Mouse (Mus musculus) heart, embryonic 13.5 days (tissue): Measurements from ENCODE around the gene Atp4a. TPM values are rescaled to one million over a fixed set of nuclear protein-coding genes. Genes with fewer than 3 reads are reported as not detected.

Experiments used
- ATAC-seq: fragments of 200-750 bp; cut with Nextera tagmentation; 2 replicates; pipeline ENCODE4 v1.8.0; 2017; ENCODE audit warnings: moderate TSS enrichment; ENCODE audit not compliant: insufficient number of reproducible peaks, low FRiP score, low TSS enrichment; ENCODE audit errors: extremely low read depth
- H3K27ac ChIP-seq: fragments of 300-500 bp; sonication (generic); replicated peaks from 2 replicates; pipeline ENCODE4 v1.5.1; 2015; ENCODE audit warnings: moderate library complexity, mild to moderate bottlenecking, inconsistent platforms
- H3K27me3 ChIP-seq: fragments of 300-500 bp; sonication (generic); replicated peaks from 2 replicates; pipeline ENCODE4 v1.6.1; 2015; ENCODE audit warnings: mild to moderate bottlenecking, inconsistent platforms
- H3K36me3 ChIP-seq: fragments of 300-500 bp; sonication (generic); 2 replicates; pipeline ENCODE4 v1.6.1; 2015; ENCODE audit warnings: mild to moderate bottlenecking, inconsistent platforms
- H3K4me1 ChIP-seq: fragments of 300-500 bp; sonication (generic); 2 replicates; pipeline ENCODE4 v1.6.1; 2015; ENCODE audit warnings: inconsistent platforms
- H3K4me2 ChIP-seq: fragments of 300-500 bp; sonication (generic); 2 replicates; pipeline ENCODE4 v1.6.1; 2015; ENCODE audit warnings: inconsistent platforms, mild to moderate bottlenecking, moderate library complexity
- H3K4me3 ChIP-seq: fragments of 300-500 bp; sonication (generic); 2 replicates; pipeline ENCODE4 v1.5.1; 2015; ENCODE audit warnings: moderate library complexity, mild to moderate bottlenecking, inconsistent platforms
- H3K9ac ChIP-seq: fragments of 300-500 bp; sonication (generic); 2 replicates; pipeline ENCODE4 v1.6.1; 2015; ENCODE audit warnings: inconsistent platforms, mild to moderate bottlenecking, moderate library complexity
- H3K9me3 ChIP-seq: fragments of 300-500 bp; sonication (generic); 2 replicates; pipeline ENCODE4 v1.6.1; 2016; ENCODE audit warnings: inconsistent platforms
- WGBS: fragments of 180-500 bp; shearing (Covaris S2); methylation state at CpG from one replicate; pipeline ENCODE4 v1.1.7; 2015; ENCODE audit warnings: mixed read lengths; 5-methylcytosine and 5-hydroxymethylcytosine counted together
- polyA plus RNA-seq: library from polyadenylated mRNA; unstranded; fragments of >200 nt; fragmentation: Nextera tagmentation; extraction: Ambion mirVana; gene quantifications from 2 replicates; pipeline ENCODE4 v1.2.1, GENCODE M21; 2015

The Atp4a gene
- polyA plus RNA-seq, 1 experiment from 2014 or later, result 1.0 TPM

DNA sequence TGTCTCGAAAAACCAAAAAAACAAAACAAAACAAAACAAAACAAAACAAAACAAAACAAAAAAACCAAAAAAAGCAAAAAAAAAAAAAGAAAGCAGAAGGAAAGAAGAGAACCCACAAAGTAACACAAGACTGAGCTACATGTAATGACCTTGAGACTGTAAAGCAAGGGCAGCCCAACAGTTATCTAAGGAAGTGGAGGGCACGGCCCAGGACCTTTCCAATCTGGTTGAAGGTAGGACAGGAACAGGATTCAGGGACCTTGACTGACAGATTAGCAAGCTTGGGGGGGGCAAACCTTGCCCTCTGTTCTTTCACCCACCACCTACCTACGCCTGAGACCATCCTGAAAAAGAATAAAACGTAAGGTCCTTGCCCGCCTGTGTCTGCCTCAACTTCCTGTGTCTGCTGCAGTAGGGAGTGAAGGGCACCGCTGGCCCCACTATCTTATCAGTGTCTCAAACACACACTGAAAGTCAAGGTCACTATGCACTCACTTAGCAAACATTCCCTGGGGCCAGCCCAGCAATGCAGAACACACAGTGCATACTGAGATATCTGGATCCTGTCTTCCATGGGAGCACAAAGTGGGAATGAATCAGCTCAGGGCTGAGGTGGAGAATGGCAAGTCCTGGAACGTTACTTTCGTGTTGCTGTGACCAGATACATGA is 5.7 kb upstream of the Atp4a start:
- 0 out of 2 replicates have a peak overlapping the region, but pooled peaks have one; percentile 52 for H3K9ac ChIP-seq
- peak overlapping the region; percentile 92 for H3K27ac ChIP-seq
- H3K4me2 ChIP-seq, result peak overlapping the region; percentile 42
- H3K27me3 ChIP-seq, result peaks cover 11% of the 10 kb centered on the region; the same call in 1 of the 2 replicates
- H3K4me1 ChIP-seq, result peaks cover 17% of the 10 kb centered on the region
- H3K9me3 ChIP-seq, result no peaks in the 10 kb centered on the region
- no peak overlapping the region for H3K4me3 ChIP-seq
- no peaks in the 10 kb centered on the region for H3K36me3 ChIP-seq
- WGBS, result 22% methylated on average over 8 of the region's 8 CpGs
- ATAC-seq, result peak; percentile 70; the same call in 1 of the 2 replicates

DNA sequence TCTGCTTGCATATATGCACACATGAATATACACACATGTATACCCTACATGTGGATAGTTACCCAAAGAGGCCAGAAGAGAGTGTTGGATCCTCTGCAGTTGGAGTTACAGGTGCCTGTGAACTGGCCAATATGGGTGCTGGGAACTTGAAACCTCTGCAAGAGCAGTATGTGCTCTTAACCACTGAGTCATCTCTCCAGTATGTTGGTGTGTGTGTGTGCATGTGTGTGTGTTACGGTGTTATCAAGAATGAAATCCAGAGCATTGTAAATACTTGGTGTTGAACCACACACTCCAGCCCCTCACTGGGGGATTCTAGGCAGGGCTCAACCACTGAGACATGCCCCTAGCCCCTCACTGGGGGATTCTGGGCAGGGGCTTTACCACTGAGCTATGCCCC is 4.6 kb upstream of the Atp4a start:
- peak overlapping the region; percentile 92 for H3K27ac ChIP-seq
- no peak overlapping the region for H3K4me3 ChIP-seq
- H3K36me3 ChIP-seq, result no peaks in the 10 kb centered on the region
- peaks cover 14% of the 10 kb centered on the region; the same call in 1 of the 2 replicates for H3K27me3 ChIP-seq
- H3K9ac ChIP-seq, result no peak overlapping the region
- H3K4me1 ChIP-seq, result peaks cover 17% of the 10 kb centered on the region
- no peak for ATAC-seq
- H3K9me3 ChIP-seq, result no peaks in the 10 kb centered on the region
- 75% methylated on average over 1 of the region's 1 CpGs for WGBS
- H3K4me2 ChIP-seq, result no peak overlapping the region

DNA sequence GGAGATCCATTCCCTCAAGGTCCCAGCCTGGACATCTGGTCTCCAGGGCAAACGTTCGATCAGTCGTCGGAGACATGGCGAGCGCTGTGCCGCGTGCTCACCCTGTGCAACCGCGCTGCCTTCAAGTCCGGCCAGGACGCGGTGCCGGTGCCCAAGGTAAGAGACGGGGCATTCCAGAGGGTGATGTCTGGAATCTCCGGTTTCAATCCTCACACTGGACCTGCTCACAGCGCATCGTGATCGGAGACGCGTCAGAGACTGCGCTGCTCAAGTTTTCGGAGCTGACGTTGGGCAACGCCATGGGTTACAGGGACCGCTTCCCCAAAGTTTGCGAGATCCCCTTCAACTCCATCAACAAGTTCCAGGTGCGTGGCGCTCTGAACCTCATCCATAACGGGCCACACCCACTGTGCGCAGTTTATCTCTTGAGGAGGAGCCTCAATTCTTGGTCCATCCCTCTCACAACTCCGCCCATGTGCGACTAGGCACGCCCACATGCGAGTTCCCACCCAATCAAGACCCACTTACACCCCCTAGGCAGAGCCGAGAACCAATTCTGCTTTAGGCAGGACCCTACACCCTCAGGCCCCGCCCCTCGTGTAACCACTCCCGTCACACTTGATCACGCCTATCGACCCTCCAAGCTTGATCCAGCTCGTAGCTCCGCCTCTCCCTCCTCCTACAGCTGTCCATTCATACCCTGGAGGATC is 5.2 kb downstream of the Atp4a start:
- H3K36me3 ChIP-seq, result no peaks in the 10 kb centered on the region
- peak overlapping the region; percentile 69 for H3K4me2 ChIP-seq
- no peak overlapping the region for H3K27ac ChIP-seq
- peaks cover 71% of the 10 kb centered on the region for H3K27me3 ChIP-seq
- peaks cover 12% of the 10 kb centered on the region for H3K4me1 ChIP-seq
- 4% methylated on average over 43 of the region's 43 CpGs for WGBS
- no peaks in the 10 kb centered on the region for H3K9me3 ChIP-seq
- ATAC-seq, result peak; percentile 65
- peak overlapping the region; percentile 41 for H3K4me3 ChIP-seq
- H3K9ac ChIP-seq, result 0 out of 2 replicates have a peak overlapping the region, but pooled peaks have one; percentile 42

DNA sequence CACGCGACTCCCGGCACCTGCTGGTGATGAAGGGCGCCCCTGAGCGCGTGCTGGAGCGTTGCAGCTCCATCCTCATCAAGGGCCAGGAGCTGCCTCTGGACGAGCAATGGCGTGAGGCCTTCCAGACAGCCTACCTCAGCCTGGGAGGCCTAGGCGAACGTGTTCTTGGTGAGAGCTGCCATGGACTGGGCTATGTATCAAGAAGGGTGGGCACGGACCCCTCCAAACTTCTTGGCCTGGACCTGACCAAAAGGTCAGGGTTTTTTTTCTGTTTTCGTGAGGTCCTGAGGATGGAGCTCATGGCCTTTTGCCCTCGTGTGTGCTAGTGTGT is 5.7 kb downstream of the Atp4a start:
- ATAC-seq, result no peak

DNA sequence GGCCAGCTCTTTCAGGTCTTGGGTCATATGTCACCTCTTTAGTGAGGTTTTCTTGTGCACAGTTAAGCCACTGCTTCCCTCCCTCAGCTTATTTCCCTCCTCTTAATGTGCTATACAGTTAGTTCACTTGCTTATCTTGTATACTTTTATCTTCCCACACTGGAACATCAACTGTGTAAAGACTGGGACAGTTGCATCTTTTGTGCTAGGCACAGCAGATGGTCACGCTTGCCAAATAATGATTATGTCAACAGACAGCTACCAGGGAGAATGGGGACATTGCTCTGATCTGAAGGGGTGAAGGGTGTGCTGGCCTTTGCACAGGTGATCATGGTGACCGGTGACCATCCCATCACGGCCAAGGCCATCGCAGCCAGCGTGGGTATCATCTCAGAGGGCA is 7.7 kb downstream of the Atp4a start:
- WGBS, result 93% methylated on average over 5 of the region's 5 CpGs
- no peak overlapping the region for H3K9ac ChIP-seq

More for the DNA sequence above, 5.7 kb downstream of the Atp4a start:
- H3K9ac ChIP-seq, result no peak overlapping the region
- peaks cover 76% of the 10 kb centered on the region for H3K27me3 ChIP-seq
- H3K4me1 ChIP-seq, result peaks cover 12% of the 10 kb centered on the region
- peak overlapping the region; percentile 69 for H3K4me2 ChIP-seq
- no peaks in the 10 kb centered on the region for H3K36me3 ChIP-seq
- H3K9me3 ChIP-seq, result no peaks in the 10 kb centered on the region
- WGBS, result 10% methylated on average over 14 of the region's 14 CpGs
- H3K4me3 ChIP-seq, result peak overlapping the region; percentile 41
- no peak overlapping the region for H3K27ac ChIP-seq

DNA sequence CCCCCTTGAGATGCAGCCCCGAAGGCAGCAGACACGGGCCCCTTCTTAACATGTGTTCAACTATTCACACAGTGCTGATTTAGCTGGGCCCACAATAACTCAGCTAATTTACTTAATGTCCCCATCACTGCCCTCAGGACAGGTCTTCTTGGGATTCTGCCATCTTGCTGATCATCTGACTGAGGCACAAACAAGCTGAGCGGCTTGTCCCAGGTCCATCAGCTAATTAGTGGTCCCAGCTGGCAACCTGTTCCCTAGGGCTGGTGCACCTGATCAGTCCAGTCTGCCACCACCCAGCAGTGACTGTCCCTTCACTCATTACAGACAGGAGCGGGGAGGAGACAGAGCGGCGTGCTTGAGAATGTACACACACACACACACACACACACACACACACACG is 9.3 kb downstream of the Atp4a start:
- ATAC-seq, result no peak
- Histone ChIP-seq H3K9ac (no peak overlapping the region), H3K9me3 (no peaks in the 10 kb centered on the region), H3K4me3 (no peak overlapping the region), H3K27ac (no peak overlapping the region), H3K27me3 (peaks cover 53% of the 10 kb centered on the region), H3K4me2 (no peak overlapping the region), H3K4me1 (peaks cover 12% of the 10 kb centered on the region), H3K36me3 (peaks cover 6% of the 10 kb centered on the region; the same call in 1 of the 2 replicates)
- WGBS, result 85% methylated on average over 7 of the region's 7 CpGs

More for the DNA sequence above, 7.7 kb downstream of the Atp4a start:
- Histone ChIP-seq H3K36me3 (no peaks in the 10 kb centered on the region), H3K9me3 (no peaks in the 10 kb centered on the region), H3K4me1 (peaks cover 12% of the 10 kb centered on the region), H3K4me3 (no peak overlapping the region), H3K4me2 (no peak overlapping the region), H3K27me3 (peaks cover 69% of the 10 kb centered on the region), H3K27ac (no peak overlapping the region)
- no peak for ATAC-seq

DNA sequence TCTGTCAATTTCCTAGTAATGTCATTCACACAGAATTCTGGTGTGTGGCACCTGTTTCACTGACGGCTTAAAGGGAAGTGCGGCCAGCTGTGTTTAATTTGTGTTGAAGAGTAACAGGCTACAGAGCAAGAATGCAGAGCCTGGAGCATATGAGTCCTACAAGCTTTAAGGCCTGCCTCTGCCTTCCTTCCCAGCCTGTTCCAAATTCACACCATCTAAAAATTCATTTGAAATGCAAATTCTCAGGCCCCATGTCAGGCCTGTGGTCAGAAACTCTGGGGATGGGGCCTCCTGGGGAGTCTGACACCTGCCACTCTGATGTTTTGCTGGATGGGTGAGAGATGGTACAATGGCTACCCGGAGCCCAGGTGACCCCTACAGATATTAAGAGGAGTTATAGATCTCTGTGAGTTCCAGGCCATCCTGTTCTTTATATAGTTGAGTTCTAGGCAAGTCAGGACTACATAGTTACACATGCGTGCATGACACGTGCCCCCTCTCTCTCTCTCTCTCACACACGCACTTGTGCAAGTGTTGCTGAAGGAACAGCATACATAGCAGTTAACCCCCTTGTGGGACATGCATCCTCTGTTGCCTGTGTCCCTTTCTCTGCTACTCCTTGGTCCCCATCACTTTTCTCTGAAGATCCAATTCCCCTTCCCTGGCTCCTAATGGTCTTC is 11.4 kb downstream of the Atp4a start:
- Histone ChIP-seq H3K4me1 (peaks cover 6% of the 10 kb centered on the region), H3K27me3 (peaks cover 34% of the 10 kb centered on the region), H3K9ac (no peak overlapping the region), H3K4me2 (no peak overlapping the region), H3K4me3 (no peak overlapping the region), H3K36me3 (peaks cover 23% of the 10 kb centered on the region), H3K9me3 (no peaks in the 10 kb centered on the region), H3K27ac (no peak overlapping the region)
- 67% methylated on average over 6 of the region's 6 CpGs for WGBS
- no peak for ATAC-seq

DNA sequence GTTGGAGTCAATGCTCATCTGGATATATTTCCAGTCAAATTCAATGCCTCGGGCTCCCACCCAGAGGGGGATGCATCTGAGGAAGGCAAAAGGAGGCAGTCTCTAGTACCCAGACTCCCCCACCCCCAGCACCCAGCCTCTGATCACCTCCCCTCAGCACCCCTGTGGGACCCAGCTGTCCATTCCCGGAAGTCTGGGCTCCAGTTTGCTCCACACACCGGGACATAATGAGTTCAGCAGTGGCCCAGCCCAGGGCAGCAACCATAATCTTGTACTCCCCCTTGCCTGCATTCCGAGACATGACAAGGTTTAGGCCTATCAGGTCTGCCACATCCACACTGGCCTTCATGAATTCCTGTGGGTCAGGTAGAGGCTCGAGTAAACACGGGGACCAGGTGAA is 16.2 kb downstream of the Atp4a start:
- Histone ChIP-seq H3K4me2 (peak overlapping the region; percentile 92), H3K4me3 (peak overlapping the region; percentile 87), H3K27me3 (no peaks in the 10 kb centered on the region), H3K36me3 (peaks cover 37% of the 10 kb centered on the region), H3K4me1 (peaks cover 18% of the 10 kb centered on the region), H3K9me3 (no peaks in the 10 kb centered on the region), H3K9ac (peak overlapping the region; percentile 95), H3K27ac (0 out of 2 replicates have a peak overlapping the region, but pooled peaks have one; percentile 92)
- 74% methylated on average over 6 of the region's 6 CpGs for WGBS
- ATAC-seq, result no peak

DNA sequence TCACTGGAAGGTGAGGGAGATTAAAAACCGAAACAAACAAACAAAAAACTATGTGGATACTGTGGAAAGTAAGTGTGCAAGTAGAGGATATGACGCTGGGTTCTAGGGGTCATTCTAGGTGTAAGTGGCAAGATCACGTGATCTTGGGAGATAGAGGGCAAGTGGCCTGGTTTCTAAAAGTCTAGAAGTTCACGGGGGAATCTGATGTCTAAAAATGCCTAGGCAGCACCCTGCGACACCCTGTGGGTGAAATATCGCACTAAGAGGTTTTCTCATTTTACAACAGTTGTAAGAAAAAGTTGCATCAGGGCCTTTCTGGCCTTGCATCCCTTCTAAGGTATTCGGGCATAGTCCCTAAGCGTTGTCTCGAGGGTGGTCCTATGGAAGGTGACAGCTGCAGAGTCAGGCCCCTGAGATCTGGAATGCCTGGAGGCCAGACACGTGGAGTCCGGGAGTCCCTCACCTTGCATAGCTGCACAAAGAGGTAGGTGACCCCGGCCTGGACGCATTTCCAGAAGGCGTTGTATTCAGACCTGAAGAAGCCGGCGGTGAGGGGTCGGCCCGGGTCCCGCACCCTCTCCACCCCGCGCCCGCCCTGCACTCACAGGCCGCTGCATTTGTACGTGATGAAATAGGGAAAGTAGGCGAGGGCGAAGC is 16.9 kb downstream of the Atp4a start:
- peak overlapping the region; percentile 87 for H3K4me3 ChIP-seq
- peaks cover 18% of the 10 kb centered on the region for H3K4me1 ChIP-seq
- H3K27ac ChIP-seq, result peak overlapping the region; percentile 92
- peak overlapping the region; percentile 92 for H3K4me2 ChIP-seq
- 8% methylated on average over 26 of the region's 26 CpGs for WGBS
- H3K36me3 ChIP-seq, result peaks cover 43% of the 10 kb centered on the region
- no peaks in the 10 kb centered on the region for H3K9me3 ChIP-seq
- H3K27me3 ChIP-seq, result no peaks in the 10 kb centered on the region
- peak overlapping the region; percentile 95 for H3K9ac ChIP-seq
- ATAC-seq, result peak; percentile 4; the same call in 1 of the 2 replicates

DNA sequence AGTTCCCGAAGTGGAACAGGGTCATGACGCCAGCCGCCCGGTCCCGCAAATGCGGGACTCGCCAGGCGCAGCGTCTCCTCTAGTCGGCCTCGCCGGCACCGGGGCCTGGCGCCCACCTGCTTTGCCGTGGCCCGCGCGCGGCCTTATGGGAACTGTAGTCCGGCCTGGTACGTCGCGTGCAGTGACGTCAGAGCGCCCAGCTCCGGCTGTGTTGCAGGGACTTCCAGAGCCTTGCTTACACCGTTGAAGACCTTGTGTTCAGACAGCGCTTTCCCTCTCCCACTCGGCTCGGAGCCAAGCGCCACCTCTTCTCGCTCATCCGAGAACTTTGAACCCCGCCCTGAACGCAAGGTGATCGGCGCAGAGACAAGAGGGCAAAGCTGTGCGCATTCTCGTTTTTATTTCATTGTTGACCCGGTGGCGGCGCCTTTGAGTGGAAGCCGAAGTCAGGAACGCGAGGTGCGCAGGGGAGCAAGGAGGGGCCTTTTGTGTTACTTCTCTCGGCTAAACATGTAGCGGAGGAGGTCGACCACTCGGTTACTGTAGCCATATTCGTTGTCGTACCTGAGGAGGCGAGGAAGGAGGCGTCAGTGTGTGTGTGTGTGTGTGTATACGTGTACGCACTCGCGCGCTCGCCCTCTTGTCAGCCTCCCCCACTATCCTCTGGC is 17.5 kb downstream of the Atp4a start, which contains the start of gene Tmem147:
TSS of gene Tmem147 (minus strand) at position 145 of the 668 bp plus-strand sequence.
- H3K9me3 ChIP-seq, result no peaks in the 10 kb centered on the region
- peak within 1 kb of the TSS; percentile 92 for H3K4me2 ChIP-seq
- no peaks in the 10 kb centered on the region for H3K27me3 ChIP-seq
- peak within 1 kb of the TSS; percentile 87 for H3K4me3 ChIP-seq
- H3K9ac ChIP-seq, result peak within 1 kb of the TSS; percentile 95
- H3K36me3 ChIP-seq, result peaks cover 50% of the 10 kb centered on the region
- under 1% methylated on average over 60 of the region's 60 CpGs for WGBS
- peak; percentile 93 for ATAC-seq
- H3K4me1 ChIP-seq, result peaks cover 18% of the 10 kb centered on the region
- H3K27ac ChIP-seq, result peak within 1 kb of the TSS; percentile 92
